8 mouse cellular contexts compared by ENCODE assay signal in the genomic region with DNA sequence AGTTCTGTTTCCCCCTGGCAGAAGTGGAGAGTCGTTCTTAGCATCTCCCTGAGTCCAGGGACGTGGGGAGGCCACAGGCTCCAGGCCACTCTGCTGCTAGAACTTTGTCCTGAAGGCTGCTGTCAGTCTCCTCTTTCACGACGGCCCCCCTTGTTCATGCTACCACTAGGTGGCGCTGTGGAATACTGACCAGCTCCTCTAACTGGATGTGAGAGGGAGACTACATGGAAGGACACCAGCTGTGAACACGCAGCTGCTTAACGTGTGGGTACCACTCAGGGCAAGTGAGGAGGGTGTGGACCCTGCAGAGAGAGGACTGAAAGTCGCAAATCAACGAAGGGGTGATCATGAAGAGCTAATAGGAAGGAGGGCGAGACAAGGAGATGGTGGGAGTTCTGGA. TPM values are rescaled to one million over a fixed set of nuclear protein-coding genes. Genes with fewer than 3 reads are reported as not detected.
DNase-seq lines count a peak whose midpoint lies in the region; ATAC-seq lines count a peak whose summit lies in the region.

No protein-coding gene starts in this region.

- no peaks in the 10 kb centered on the region for H3K36me3 ChIP-seq in hindbrain, embryonic 14.5 days (replicated peaks; ENCODE audit: control insufficient read depth, insufficient read depth)
- H3K36me3 ChIP-seq in hindbrain, embryonic 16.5 days (ENCODE audit: control insufficient read depth, insufficient read depth, low read length), result no peaks in the 10 kb centered on the region
- H3K36me3 ChIP-seq in liver, embryonic 13.5 days, result no peaks in the 10 kb centered on the region

- H3K27me3 ChIP-seq in hindbrain, embryonic 14.5 days (ENCODE audit: control insufficient read depth, insufficient read depth, low read length), result no peaks in the 10 kb centered on the region
- 0 out of 2 replicates have a peak, but pooled peaks cover 2% of the 10 kb centered on the region for H3K27me3 ChIP-seq in hindbrain, embryonic 16.5 days (replicated peaks; ENCODE audit: control insufficient read depth, insufficient read depth, low read length)
- H3K27me3 ChIP-seq in liver, embryonic 13.5 days, result peaks cover 12% of the 10 kb centered on the region

- ATAC-seq in hindbrain, embryonic 14.5 days (ENCODE audit: low FRiP score), result no peak
- ATAC-seq in hindbrain, embryonic 16.5 days, result no peak
- ATAC-seq in common myeloid progenitor, adult 5-6 weeks (replicated peaks; ENCODE audit: low read depth, poor library complexity, severe bottlenecking), result peak; percentile 83
- no peak for ATAC-seq in liver, embryonic 13.5 days (ENCODE audit: low read depth)

- intact Hi-C loops in heart, postnatal 14 days (cut with DNase I), result no loop called here

- no peak overlapping the region for H3K9ac ChIP-seq in hindbrain, embryonic 14.5 days
- no peak overlapping the region for H3K9ac ChIP-seq in hindbrain, embryonic 16.5 days (ENCODE audit: low read depth, low read length)
- no peak overlapping the region for H3K9ac ChIP-seq in liver, embryonic 13.5 days

- peak; percentile 60 for DNase-seq in hindbrain, embryonic 14.5 days (ENCODE audit: low spot score)
- DNase-seq in adipocyte (ENCODE audit: low spot score), result peak; percentile 45
- peak; percentile 71 to 86 for DNase-seq in heart, postnatal 14 days
- peak; percentile 51 for DNase-seq in liver, embryonic 13.5 days
- DNase-seq in ovary, postnatal 36 days (ENCODE audit: low spot score), result peak; percentile 55
- DNase-seq in thymus, postnatal 36 days, result peak; percentile 51 to 57

- H3K4me2 ChIP-seq in hindbrain, embryonic 14.5 days (replicated peaks), result no peak overlapping the region
- no peak overlapping the region for H3K4me2 ChIP-seq in hindbrain, embryonic 16.5 days (ENCODE audit: low read length)
- H3K4me2 ChIP-seq in liver, embryonic 13.5 days, result no peak overlapping the region

- 13% methylated on average over 10 of the region's 10 CpGs for WGBS in hindbrain, embryonic 14.5 days
- 17% methylated on average over 10 of the region's 10 CpGs for WGBS in hindbrain, embryonic 16.5 days
- 12% methylated on average over 10 of the region's 10 CpGs for WGBS in liver, embryonic 13.5 days (ENCODE audit: insufficient replicate concordance)

- H3K27ac ChIP-seq in hindbrain, embryonic 14.5 days, result no peak overlapping the region
- no peak overlapping the region for H3K27ac ChIP-seq in hindbrain, embryonic 16.5 days (ENCODE audit: low read depth, low read length)
- H3K27ac ChIP-seq in liver, embryonic 13.5 days, result no peak overlapping the region

- H3K4me3 ChIP-seq in hindbrain, embryonic 14.5 days (replicated peaks; ENCODE audit: low read length), result no peak overlapping the region
- no peak overlapping the region for H3K4me3 ChIP-seq in hindbrain, embryonic 16.5 days (ENCODE audit: low read length)
- no peak overlapping the region for H3K4me3 ChIP-seq in liver, embryonic 13.5 days (replicated peaks)

- no peaks in the 10 kb centered on the region for H3K9me3 ChIP-seq in hindbrain, embryonic 14.5 days (ENCODE audit: control insufficient read depth, low read length)
- no peaks in the 10 kb centered on the region for H3K9me3 ChIP-seq in hindbrain, embryonic 16.5 days (ENCODE audit: control insufficient read depth, low read length)
- no peaks in the 10 kb centered on the region; the same call in 1 of the 2 replicates for H3K9me3 ChIP-seq in liver, embryonic 13.5 days (replicated peaks)

- peaks cover 14% of the 10 kb centered on the region for H3K4me1 ChIP-seq in hindbrain, embryonic 14.5 days (replicated peaks; ENCODE audit: control insufficient read depth, insufficient read depth, low read length)
- peaks cover 6% of the 10 kb centered on the region for H3K4me1 ChIP-seq in hindbrain, embryonic 16.5 days (ENCODE audit: control insufficient read depth, insufficient read depth, low read depth, low read length)
- H3K4me1 ChIP-seq in liver, embryonic 13.5 days (replicated peaks), result peaks cover 8% of the 10 kb centered on the region; the same call in 1 of the 2 replicates

RNA-seq across cellular contexts. Expression of a gene that starts 21.3 kb away (rescaled TPM):
- 0.90 and 2.1 TPM in 2 replicates for polyA plus RNA-seq in hindbrain, embryonic 14.5 days (2014; fragmentation: Nextera tagmentation; extraction: Ambion mirVana)
- polyA plus RNA-seq in hindbrain, embryonic 16.5 days (2015; fragmentation: Nextera tagmentation; extraction: Ambion mirVana), result 2.6 and 3.6 TPM in 2 replicates
- 11.9 and 16.7 TPM in 2 replicates for total RNA-seq in common myeloid progenitor, adult 5-6 weeks (2017)
- total RNA-seq in heart, postnatal 14 days (2021), result 1 to 10 TPM; 1.3 to 2.6 TPM
- 4.7 and 5.2 TPM in 2 replicates for polyA plus RNA-seq in liver, embryonic 13.5 days (2015; fragmentation: Nextera tagmentation; extraction: Ambion mirVana)

RNA-seq across cellular contexts. Expression of a gene that starts 37.3 kb away (rescaled TPM):
- polyA plus RNA-seq in hindbrain, embryonic 14.5 days (2014; fragmentation: Nextera tagmentation; extraction: Ambion mirVana), result 20.6 and 23.3 TPM in 2 replicates
- 30.3 and 31.7 TPM in 2 replicates for polyA plus RNA-seq in hindbrain, embryonic 16.5 days (2015; fragmentation: Nextera tagmentation; extraction: Ambion mirVana)
- total RNA-seq in common myeloid progenitor, adult 5-6 weeks (2017), result 3.2 and 3.3 TPM in 2 replicates
- 10 to 100 TPM in 1 of 2 experiments, 1 to 10 TPM in 1; 10.0 to 10.6 TPM for total RNA-seq in heart, postnatal 14 days (2021)
- 1.4 and 1.6 TPM in 2 replicates for polyA plus RNA-seq in liver, embryonic 13.5 days (2015; fragmentation: Nextera tagmentation; extraction: Ambion mirVana)

RNA-seq across cellular contexts. Expression of a gene that starts 43.8 kb away (rescaled TPM):
- 112 and 113 TPM in 2 replicates for polyA plus RNA-seq in hindbrain, embryonic 14.5 days (2014; fragmentation: Nextera tagmentation; extraction: Ambion mirVana)
- 140 and 150 TPM in 2 replicates for polyA plus RNA-seq in hindbrain, embryonic 16.5 days (2015; fragmentation: Nextera tagmentation; extraction: Ambion mirVana)
- total RNA-seq in common myeloid progenitor, adult 5-6 weeks (2017), result 58.4 and 70.4 TPM in 2 replicates
- total RNA-seq in heart, postnatal 14 days (2021), result 10 to 100 TPM; 91.1 to 91.8 TPM
- 111 and 118 TPM in 2 replicates for polyA plus RNA-seq in liver, embryonic 13.5 days (2015; fragmentation: Nextera tagmentation; extraction: Ambion mirVana)

RNA-seq across cellular contexts. Expression of a gene that starts 45.5 kb away (rescaled TPM):
- 4.3 and 5.0 TPM in 2 replicates for polyA plus RNA-seq in hindbrain, embryonic 14.5 days (2014; fragmentation: Nextera tagmentation; extraction: Ambion mirVana)
- 2.5 and 4.9 TPM in 2 replicates for polyA plus RNA-seq in hindbrain, embryonic 16.5 days (2015; fragmentation: Nextera tagmentation; extraction: Ambion mirVana)
- total RNA-seq in common myeloid progenitor, adult 5-6 weeks (2017), result 9.1 and 14.7 TPM in 2 replicates
- 1 to 10 TPM; 7.3 to 7.7 TPM for total RNA-seq in heart, postnatal 14 days (2021)
- 0.25 and 0.44 TPM in 2 replicates for polyA plus RNA-seq in liver, embryonic 13.5 days (2015; fragmentation: Nextera tagmentation; extraction: Ambion mirVana)

RNA-seq across cellular contexts. Expression of a gene that starts 50.8 kb away (rescaled TPM):
- polyA plus RNA-seq in hindbrain, embryonic 14.5 days (2014; fragmentation: Nextera tagmentation; extraction: Ambion mirVana), result not detected in 2 replicates
- polyA plus RNA-seq in hindbrain, embryonic 16.5 days (2015; fragmentation: Nextera tagmentation; extraction: Ambion mirVana), result not detected in 2 replicates
- not detected in 2 replicates for total RNA-seq in common myeloid progenitor, adult 5-6 weeks (2017)
- 10 to 100 TPM; 78.9 to 80.4 TPM for total RNA-seq in heart, postnatal 14 days (2021)
- polyA plus RNA-seq in liver, embryonic 13.5 days (2015; fragmentation: Nextera tagmentation; extraction: Ambion mirVana), result 0.90 TPM in 1 of 2 replicates, not detected in the other
